Mouse (Mus musculus): ENCODE data around the gene Hsf5.

GRCm38 (mm10) chr11:87697131-87697682 is 80.2 kb downstream of the Hsf5 start:
- no peak for TF ChIP-seq GATA1 (IDR thresholded peaks at IDR 0.05; ENCODE audit: borderline replicate concordance, low read length)
- no peak for TF ChIP-seq CTCF (IDR thresholded peaks at IDR 0.05; ENCODE audit: low read depth, low read length)
- no peak for TF ChIP-seq POLR2AphosphoS5 (IDR thresholded peaks at IDR 0.05; ENCODE audit: insufficient replicate concordance, low read depth, low read length)
